Mouse (Mus musculus) midbrain, embryonic 16.5 days (tissue): ENCODE data around the gene Ppp2r3a. TPM values are rescaled to one million over a fixed set of nuclear protein-coding genes. Genes with fewer than 3 reads are reported as not detected.

Source experiments
- ATAC-seq: fragments of 200-750 bp; cut with Nextera tagmentation; 2 replicates; pipeline ENCODE4 v1.8.0; 2017; ENCODE audit warnings: moderate TSS enrichment
- H3K27ac ChIP-seq: fragments of 300-500 bp; sonication (generic); 2 replicates; pipeline ENCODE4 v1.5.1; 2014; ENCODE audit warnings: mild to moderate bottlenecking, low read length, mixed read lengths
- H3K27me3 ChIP-seq: fragments of 300-500 bp; sonication (generic); 2 replicates; pipeline ENCODE4 v1.6.1; 2014; ENCODE audit warnings: low read depth, low read length, mixed read lengths; ENCODE audit not compliant: control insufficient read depth, insufficient read depth
- H3K36me3 ChIP-seq: fragments of 300-500 bp; sonication (generic); 2 replicates; pipeline ENCODE4 v1.6.1; 2014; ENCODE audit warnings: mild to moderate bottlenecking, low read length, moderate library complexity, mixed read lengths; ENCODE audit not compliant: control insufficient read depth, insufficient read depth
- H3K4me1 ChIP-seq: fragments of 300-500 bp; sonication (generic); 2 replicates; pipeline ENCODE4 v1.6.1; 2014; ENCODE audit warnings: mild to moderate bottlenecking, low read length, mixed read lengths; ENCODE audit not compliant: control insufficient read depth, insufficient read depth
- H3K4me2 ChIP-seq: fragments of 300-500 bp; sonication (generic); 2 replicates; pipeline ENCODE4 v1.6.1; 2014; ENCODE audit warnings: mild to moderate bottlenecking, low read length, mixed read lengths
- H3K4me3 ChIP-seq: fragments of 300-500 bp; sonication (generic); 2 replicates; pipeline ENCODE4 v1.5.1; 2014; ENCODE audit warnings: low read depth, mild to moderate bottlenecking, low read length, moderate library complexity, mixed read lengths
- H3K9ac ChIP-seq: fragments of 300-500 bp; sonication (generic); 2 replicates; pipeline ENCODE4 v1.6.1; 2014; ENCODE audit warnings: low read depth, low read length, mixed read lengths
- H3K9me3 ChIP-seq: fragments of 300-500 bp; sonication (generic); replicated peaks from 2 replicates; pipeline ENCODE4 v1.6.1; 2014; ENCODE audit warnings: mild to moderate bottlenecking, low read length, mixed read lengths; ENCODE audit not compliant: control insufficient read depth, poor library complexity, severe bottlenecking
- WGBS: fragments of 180-500 bp; shearing (Covaris S2); extraction: QIAGEN DNeasy Blood & Tissue Kit; methylation state at CpG from one replicate; pipeline ENCODE4 v1.1.7; 2014; 5-methylcytosine and 5-hydroxymethylcytosine counted together
- polyA plus RNA-seq: library from polyadenylated mRNA; unstranded; fragments of >200 nt; fragmentation: Nextera tagmentation; extraction: Ambion mirVana; gene quantifications from 2 replicates; pipeline ENCODE4 v1.2.1, GENCODE M21; 2015

The Ppp2r3a gene
- polyA plus RNA-seq, 1 experiment from 2014 or later: 22.8 TPM

DNA sequence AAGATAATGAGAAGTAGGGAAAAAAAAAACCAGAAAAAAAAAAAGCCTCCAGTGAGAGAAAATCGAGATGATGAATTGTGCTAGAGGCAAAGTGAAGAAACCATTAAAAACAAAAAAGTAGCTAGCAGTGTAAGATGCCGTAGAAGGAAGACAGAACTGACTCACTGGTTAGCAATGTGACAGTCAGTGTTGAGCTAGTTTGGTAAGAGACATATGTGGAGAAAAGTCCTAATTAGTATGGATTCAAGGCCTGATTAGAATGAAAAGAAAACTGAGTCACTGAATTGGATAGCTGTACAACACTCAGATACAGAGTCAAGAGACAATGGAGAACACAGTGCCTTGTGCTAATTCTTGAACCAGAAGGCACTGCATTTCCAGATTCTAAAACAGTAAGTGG lies 7.9 kb downstream of the Ppp2r3a start:
- no peak overlapping the region for H3K9ac ChIP-seq
- H3K27ac ChIP-seq: no peak overlapping the region
- no peaks in the 10 kb centered on the region for H3K27me3 ChIP-seq
- no peak overlapping the region for H3K4me3 ChIP-seq
- no peak for ATAC-seq
- H3K9me3 ChIP-seq: no peaks in the 10 kb centered on the region
- H3K4me2 ChIP-seq: no peak overlapping the region
- H3K4me1 ChIP-seq: peaks cover 10% of the 10 kb centered on the region
- WGBS: 58% methylated on average over 2 of the region's 2 CpGs
- no peaks in the 10 kb centered on the region for H3K36me3 ChIP-seq

DNA sequence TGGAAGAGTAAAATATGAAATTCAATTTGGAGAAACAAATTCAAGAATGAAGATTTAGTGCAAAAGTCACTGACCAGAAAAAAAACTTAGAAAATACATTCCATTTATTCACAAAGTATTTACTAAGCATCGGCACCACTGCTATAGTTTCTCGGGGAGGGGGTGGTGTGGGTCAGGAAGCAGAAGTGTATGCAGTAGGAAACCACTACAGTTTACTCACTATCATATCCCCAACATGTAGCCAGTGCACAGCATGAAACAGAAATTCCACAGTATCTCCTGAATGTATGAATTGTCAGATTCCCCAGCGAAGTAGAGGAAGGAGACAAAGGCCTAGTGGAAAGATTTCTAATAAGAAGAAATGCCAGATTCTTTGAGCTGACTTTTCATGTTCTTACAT lies 11.4 kb downstream of the Ppp2r3a start:
- ATAC-seq: no peak
- Histone ChIP-seq H3K4me3 (no peak overlapping the region), H3K9ac (no peak overlapping the region), H3K4me2 (no peak overlapping the region), H3K27ac (no peak overlapping the region), H3K27me3 (no peaks in the 10 kb centered on the region), H3K4me1 (no peaks in the 10 kb centered on the region), H3K9me3 (no peaks in the 10 kb centered on the region), H3K36me3 (no peaks in the 10 kb centered on the region)
- WGBS: 74% methylated on average over 3 of the region's 3 CpGs

DNA sequence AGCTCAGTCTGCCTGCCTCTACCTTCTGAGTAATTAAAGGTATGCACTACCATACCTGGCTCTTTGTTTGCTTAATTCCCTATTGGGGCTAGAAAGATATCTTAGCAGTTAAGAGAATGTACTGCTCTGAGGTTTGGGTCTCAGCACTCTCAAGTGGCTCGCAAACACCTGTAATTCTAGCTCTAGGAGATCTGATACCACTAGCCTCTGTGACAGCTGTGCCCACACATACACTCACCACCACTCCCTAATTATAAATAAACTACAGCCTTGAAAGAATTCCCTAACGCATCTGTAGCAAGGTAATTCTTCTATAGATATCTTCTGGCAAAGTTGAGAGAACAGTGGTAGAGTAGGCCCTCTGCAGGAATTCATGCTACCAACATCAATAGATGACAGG lies 15.8 kb downstream of the Ppp2r3a start:
- H3K4me1 ChIP-seq: no peaks in the 10 kb centered on the region
- no peak for ATAC-seq
- H3K4me2 ChIP-seq: no peak overlapping the region
- no peaks in the 10 kb centered on the region for H3K9me3 ChIP-seq
- 93% methylated on average over 2 of the region's 2 CpGs for WGBS
- H3K9ac ChIP-seq: no peak overlapping the region
- H3K36me3 ChIP-seq: no peaks in the 10 kb centered on the region
- H3K27ac ChIP-seq: no peak overlapping the region
- H3K27me3 ChIP-seq: no peaks in the 10 kb centered on the region
- no peak overlapping the region for H3K4me3 ChIP-seq

DNA sequence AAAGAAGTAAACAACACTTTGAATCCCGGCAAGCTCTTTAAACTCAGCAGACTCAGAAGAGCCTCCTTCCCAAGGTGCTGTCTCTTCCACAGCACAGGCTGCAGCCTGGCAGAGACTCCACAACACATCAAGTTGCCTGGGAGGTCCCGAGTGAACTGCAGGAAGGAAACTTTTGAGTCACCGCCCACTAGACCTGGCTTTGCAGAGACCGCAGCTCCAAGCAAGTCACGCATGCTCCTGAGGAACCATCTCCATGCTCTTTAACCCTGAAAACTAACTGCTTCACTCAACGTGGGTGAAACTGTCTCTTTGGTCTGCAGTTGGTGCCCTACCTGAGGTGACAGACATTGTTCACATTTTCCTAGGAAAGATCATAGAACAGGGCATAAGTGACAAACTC lies 19.6 kb downstream of the Ppp2r3a start:
- Histone ChIP-seq H3K9me3 (no peaks in the 10 kb centered on the region), H3K4me2 (no peak overlapping the region), H3K9ac (no peak overlapping the region), H3K4me1 (no peaks in the 10 kb centered on the region), H3K36me3 (no peaks in the 10 kb centered on the region), H3K27me3 (no peaks in the 10 kb centered on the region), H3K27ac (no peak overlapping the region), H3K4me3 (no peak overlapping the region)
- no peak for ATAC-seq
- WGBS: 82% methylated on average over 6 of the region's 6 CpGs

DNA sequence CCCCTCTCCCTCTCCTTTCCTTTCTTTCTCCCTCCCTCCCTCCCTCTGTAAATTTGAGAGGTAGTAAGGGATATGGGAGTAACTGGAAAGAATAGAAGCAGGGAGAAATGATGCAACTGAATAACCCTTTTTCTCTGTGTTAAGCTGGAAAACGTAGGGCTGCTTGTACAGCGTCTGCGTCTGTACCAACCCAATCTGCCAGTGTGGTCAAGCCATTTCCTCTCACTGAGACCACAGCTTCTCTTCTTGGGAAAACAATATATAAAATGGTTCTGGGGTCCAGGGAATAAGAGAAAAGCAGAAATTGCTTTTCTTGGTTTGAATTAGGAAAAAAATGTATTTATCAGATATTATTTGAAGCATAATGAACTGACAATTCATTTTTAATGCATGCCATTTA lies 21.6 kb downstream of the Ppp2r3a start:
- no peak for ATAC-seq
- H3K4me1 ChIP-seq: no peaks in the 10 kb centered on the region
- no peaks in the 10 kb centered on the region for H3K27me3 ChIP-seq
- H3K4me3 ChIP-seq: no peak overlapping the region
- no peak overlapping the region for H3K27ac ChIP-seq
- no peak overlapping the region for H3K9ac ChIP-seq
- H3K36me3 ChIP-seq: no peaks in the 10 kb centered on the region
- H3K9me3 ChIP-seq: no peaks in the 10 kb centered on the region
- no peak overlapping the region for H3K4me2 ChIP-seq
- 92% methylated on average over 3 of the region's 3 CpGs for WGBS

DNA sequence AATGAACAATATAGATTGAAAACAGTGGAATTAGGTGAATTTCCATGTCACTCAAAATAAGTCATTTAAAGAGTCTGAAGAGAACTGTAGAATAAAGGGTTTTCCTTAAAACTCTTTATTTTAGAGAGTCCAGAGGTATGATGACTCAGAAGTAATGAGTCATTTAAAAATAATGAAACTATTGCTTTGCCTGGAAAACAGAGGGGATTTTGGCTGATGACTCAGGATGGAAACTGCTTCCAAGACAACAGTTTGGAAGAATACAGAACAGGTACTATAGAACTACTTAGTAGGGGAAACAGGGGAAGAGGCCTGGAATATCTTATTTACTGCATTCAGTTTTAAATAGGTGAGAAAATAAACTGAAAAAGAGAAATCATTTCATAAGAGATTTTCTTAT lies 22.7 kb downstream of the Ppp2r3a start:
- no peak for ATAC-seq
- no peak overlapping the region for H3K4me2 ChIP-seq
- H3K27ac ChIP-seq: no peak overlapping the region
- H3K36me3 ChIP-seq: no peaks in the 10 kb centered on the region
- H3K9ac ChIP-seq: no peak overlapping the region
- no peaks in the 10 kb centered on the region for H3K9me3 ChIP-seq
- no peak overlapping the region for H3K4me3 ChIP-seq
- H3K4me1 ChIP-seq: no peaks in the 10 kb centered on the region
- H3K27me3 ChIP-seq: no peaks in the 10 kb centered on the region

DNA sequence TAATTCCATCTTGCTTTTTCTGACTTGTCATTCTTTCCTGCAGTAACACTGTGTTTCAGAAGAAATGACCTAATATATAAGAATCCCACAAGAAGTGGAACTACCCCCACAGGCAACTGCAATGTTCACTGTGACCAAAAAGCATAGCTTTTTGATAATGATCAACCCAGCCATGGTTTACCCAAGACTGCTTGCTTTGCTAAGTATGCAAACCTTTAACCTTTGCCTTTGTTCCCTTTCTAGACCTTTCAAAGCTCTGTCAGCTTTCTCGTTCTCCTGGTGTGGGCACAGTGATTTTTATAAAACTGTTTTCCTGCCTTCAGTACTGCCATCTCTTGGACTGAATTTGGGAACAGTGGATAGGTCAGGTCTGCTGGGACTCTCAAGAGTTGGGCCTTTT lies 43.6 kb downstream of the Ppp2r3a start:
- ATAC-seq: no peak
- no peaks in the 10 kb centered on the region for H3K9me3 ChIP-seq

DNA sequence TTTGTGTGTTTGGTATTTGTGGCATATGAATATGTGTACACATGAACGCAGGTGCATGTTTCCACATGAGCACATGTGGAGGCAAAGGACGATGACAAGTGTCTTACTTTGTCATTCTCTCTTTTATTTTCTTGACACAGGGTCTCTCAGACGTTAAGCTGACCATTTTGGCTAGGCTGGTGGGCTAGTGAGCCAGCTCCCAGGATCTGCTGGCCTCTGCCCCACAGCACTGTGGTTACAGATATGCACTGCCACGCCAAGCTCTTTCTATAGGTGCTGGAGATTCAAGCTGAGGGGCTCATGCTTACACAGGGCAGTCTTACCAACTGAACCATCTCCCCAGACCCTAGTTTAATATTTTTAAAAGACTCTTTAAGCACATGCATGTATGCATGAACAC lies 45.1 kb downstream of the Ppp2r3a start:
- ATAC-seq: no peak
- H3K9me3 ChIP-seq: no peaks in the 10 kb centered on the region
- no peak overlapping the region for H3K4me2 ChIP-seq
- no peak overlapping the region for H3K9ac ChIP-seq
- no peak overlapping the region for H3K4me3 ChIP-seq
- peaks cover 5% of the 10 kb centered on the region; the same call in 1 of the 2 replicates for H3K4me1 ChIP-seq
- H3K36me3 ChIP-seq: no peaks in the 10 kb centered on the region; the same call in 1 of the 2 replicates
- no peak overlapping the region for H3K27ac ChIP-seq
- no peaks in the 10 kb centered on the region for H3K27me3 ChIP-seq
- 71% methylated on average over 4 of the region's 4 CpGs for WGBS

More for the DNA sequence above, 43.6 kb downstream of the Ppp2r3a start:
- 31% methylated on average over 1 of the region's 1 CpGs for WGBS
- no peak overlapping the region for H3K4me3 ChIP-seq
- no peaks in the 10 kb centered on the region; the same call in 1 of the 2 replicates for H3K36me3 ChIP-seq
- H3K27ac ChIP-seq: no peak overlapping the region
- H3K9ac ChIP-seq: no peak overlapping the region
- peaks cover 5% of the 10 kb centered on the region; the same call in 1 of the 2 replicates for H3K4me1 ChIP-seq
- no peaks in the 10 kb centered on the region for H3K27me3 ChIP-seq
- no peak overlapping the region for H3K4me2 ChIP-seq

DNA sequence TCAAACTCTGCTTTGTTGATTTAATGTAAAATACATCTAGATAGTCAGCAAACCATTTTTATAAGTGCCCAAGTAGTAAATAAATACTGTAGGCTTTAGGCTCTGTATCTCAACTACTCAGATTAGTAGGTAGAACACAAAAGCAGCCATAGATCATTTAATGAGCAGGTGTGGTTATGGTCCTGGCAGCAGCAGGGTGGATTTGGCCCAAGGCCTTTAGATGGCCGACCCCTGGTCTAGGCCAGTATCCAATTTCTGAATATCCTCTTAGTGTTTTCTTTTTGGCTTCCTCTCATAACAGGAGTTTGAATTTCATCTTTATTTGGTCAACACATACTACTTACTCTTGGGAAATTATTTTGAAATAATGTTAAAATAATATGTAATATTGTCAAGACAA lies 46.4 kb downstream of the Ppp2r3a start:
- ATAC-seq: no peak
- 68% methylated on average over 1 of the region's 1 CpGs for WGBS

DNA sequence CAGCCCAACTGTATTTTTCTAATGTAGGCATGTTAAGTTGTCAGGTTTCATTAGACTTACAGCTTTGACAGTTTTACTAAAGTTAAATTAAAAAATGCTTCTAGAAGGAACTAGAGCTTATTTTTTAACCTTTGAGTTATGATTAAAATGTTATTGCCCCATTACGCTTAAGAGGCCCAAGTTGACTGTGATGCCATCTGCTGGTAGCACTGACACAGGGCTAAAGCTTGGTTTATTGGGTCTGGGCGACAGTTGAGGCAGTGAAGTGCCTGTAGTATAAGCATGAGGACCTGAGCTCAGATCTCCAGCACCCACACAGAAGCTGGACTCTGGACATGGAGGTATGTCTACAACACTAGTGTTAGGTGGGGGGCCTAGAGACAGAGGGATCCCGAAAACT lies 47.5 kb downstream of the Ppp2r3a start:
- Histone ChIP-seq H3K9ac (no peak overlapping the region), H3K4me1 (peaks cover 9% of the 10 kb centered on the region; the same call in 1 of the 2 replicates), H3K27ac (no peak overlapping the region), H3K27me3 (no peaks in the 10 kb centered on the region), H3K4me3 (no peak overlapping the region), H3K36me3 (no peaks in the 10 kb centered on the region), H3K4me2 (no peak overlapping the region), H3K9me3 (no peaks in the 10 kb centered on the region)
- ATAC-seq: no peak
- WGBS: 91% methylated on average over 3 of the region's 3 CpGs

More for the DNA sequence above, 46.4 kb downstream of the Ppp2r3a start:
- no peak overlapping the region for H3K9ac ChIP-seq
- peaks cover 8% of the 10 kb centered on the region; the same call in 1 of the 2 replicates for H3K4me1 ChIP-seq
- H3K27ac ChIP-seq: no peak overlapping the region
- H3K9me3 ChIP-seq: no peaks in the 10 kb centered on the region
- H3K4me2 ChIP-seq: no peak overlapping the region
- H3K27me3 ChIP-seq: no peaks in the 10 kb centered on the region
- H3K4me3 ChIP-seq: no peak overlapping the region
- H3K36me3 ChIP-seq: no peaks in the 10 kb centered on the region
